Mouse (Mus musculus) limb, embryonic 12.5 days (tissue): ENCODE measurements around the gene Gse1. TPM values are rescaled to one million over a fixed set of nuclear protein-coding genes. Genes with fewer than 3 reads are reported as not detected.

ENCODE experiments used
- ATAC-seq: fragments of 200-750 bp; cut with Nextera tagmentation; 2 replicates; pipeline ENCODE4 v1.8.0; 2017; ENCODE audit warnings: low read depth, moderate TSS enrichment; ENCODE audit not compliant: insufficient number of reproducible peaks, insufficient read depth, low FRiP score, low TSS enrichment
- H3K27ac ChIP-seq: fragments of 300-500 bp; sonication (generic); 2 replicates; pipeline ENCODE4 v1.5.1; 2016; ENCODE audit warnings: mild to moderate bottlenecking, moderate library complexity
- H3K27me3 ChIP-seq: fragments of 300-500 bp; sonication (generic); 2 replicates; pipeline ENCODE4 v1.6.1; 2016; ENCODE audit warnings: mild to moderate bottlenecking, moderate library complexity
- H3K36me3 ChIP-seq: fragments of 300-500 bp; sonication (generic); 2 replicates; pipeline ENCODE4 v1.6.1; 2016; ENCODE audit warnings: mild to moderate bottlenecking, moderate library complexity
- H3K4me1 ChIP-seq: fragments of 300-500 bp; sonication (generic); replicated peaks from 2 replicates; pipeline ENCODE4 v1.6.1; 2016
- H3K4me2 ChIP-seq: fragments of 300-500 bp; sonication (generic); 2 replicates; pipeline ENCODE4 v1.6.1; 2016; ENCODE audit warnings: mild to moderate bottlenecking, moderate library complexity
- H3K4me3 ChIP-seq: fragments of 300-500 bp; sonication (generic); replicated peaks from 2 replicates; pipeline ENCODE4 v1.5.1; 2016; ENCODE audit warnings: mild to moderate bottlenecking
- H3K9ac ChIP-seq: fragments of 300-500 bp; sonication (generic); replicated peaks from 2 replicates; pipeline ENCODE4 v1.6.1; 2016; ENCODE audit warnings: mild to moderate bottlenecking, moderate library complexity
- H3K9me3 ChIP-seq: fragments of 300-500 bp; sonication (generic); 2 replicates; pipeline ENCODE4 v1.6.1; 2016; ENCODE audit warnings: mild to moderate bottlenecking, moderate library complexity
- WGBS: fragments of 180-500 bp; shearing (Covaris S2); methylation state at CpG from one replicate; pipeline ENCODE4 v1.1.7; 2016; 5-methylcytosine and 5-hydroxymethylcytosine counted together
- microRNA-seq: library from miRNA; unstranded; fragments of <30 nt; microRNA quantifications from one replicate; pipeline ENCODE4, GENCODE M21; 2017
- polyA plus RNA-seq: library from polyadenylated mRNA; unstranded; fragments of >200 nt; fragmentation: Nextera tagmentation; extraction: Ambion mirVana; gene quantifications from 2 replicates; pipeline ENCODE4 v1.2.1, GENCODE M21; 2016

The Gse1 gene
- polyA plus RNA-seq, 1 experiment from 2014 or later = 9.1 TPM

DNA sequence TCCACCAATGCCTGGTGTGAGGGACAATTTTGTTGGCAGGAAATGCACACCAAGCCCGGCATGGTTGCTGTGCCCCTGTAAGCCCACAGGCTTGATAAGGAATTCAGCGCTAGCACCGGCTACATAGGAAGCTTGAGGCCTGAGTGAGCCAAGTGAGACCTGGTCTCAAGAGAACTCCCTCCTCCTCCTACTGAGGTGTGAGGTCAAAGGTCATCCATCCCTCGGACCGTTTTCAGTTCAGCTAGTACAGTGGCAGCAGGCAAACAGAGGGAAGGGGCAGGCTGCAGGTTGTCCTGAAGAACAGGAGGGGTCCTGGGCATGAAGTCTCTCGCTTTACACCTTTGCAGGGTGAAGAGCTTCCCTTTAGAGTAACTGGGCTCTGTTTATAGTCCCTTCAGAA lies 402.6 kb downstream of the Gse1 start:
- Histone ChIP-seq H3K9ac (no peak overlapping the region), H3K27ac (no peak overlapping the region), H3K9me3 (peaks cover 7% of the 10 kb centered on the region), H3K4me3 (no peak overlapping the region), H3K36me3 (no peaks in the 10 kb centered on the region; the same call in 1 of the 2 replicates), H3K4me1 (peaks cover 26% of the 10 kb centered on the region), H3K27me3 (peaks cover 38% of the 10 kb centered on the region), H3K4me2 (no peak overlapping the region)
- no peak for ATAC-seq
- WGBS = 36% methylated on average over 6 of the region's 6 CpGs

Small RNAs within 50 kb of the gene (microRNA-seq; reads per million reads assigned to microRNA genes)
- gene Gm22715 = not detected
- 0.70 reads per million for gene Mir7687

Other genes with a start within 250 kb of the Gse1 start
- gene Crispld2, start 236.0 kb upstream of the Gse1 start, polyA plus RNA-seq = 7.4 and 8.5 TPM in 2 replicates
- 28.7 and 29.4 TPM in 2 replicates for gene Zdhhc7, start 127.0 kb upstream of the Gse1 start, polyA plus RNA-seq
- gene 6430548M08Rik, start 114.3 kb upstream of the Gse1 start, polyA plus RNA-seq = 3.0 and 3.5 TPM in 2 replicates
- gene Fam92b, start 51.0 kb upstream of the Gse1 start, polyA plus RNA-seq = not detected in 2 replicates